Mouse (Mus musculus): ENCODE measurements at regions not wholly inside any gene's neighbourhood (a gene's known extent, or its start where the extent isn't known, plus 50 kb on each side); places are given as distances from the start of the nearest gene placed in this dataset.
"Not testable (repeated sequence)": the region's sequence is repeated elsewhere in the genome, so short reads cannot be mapped to it uniquely, and the experiment has no call there.

DNA sequence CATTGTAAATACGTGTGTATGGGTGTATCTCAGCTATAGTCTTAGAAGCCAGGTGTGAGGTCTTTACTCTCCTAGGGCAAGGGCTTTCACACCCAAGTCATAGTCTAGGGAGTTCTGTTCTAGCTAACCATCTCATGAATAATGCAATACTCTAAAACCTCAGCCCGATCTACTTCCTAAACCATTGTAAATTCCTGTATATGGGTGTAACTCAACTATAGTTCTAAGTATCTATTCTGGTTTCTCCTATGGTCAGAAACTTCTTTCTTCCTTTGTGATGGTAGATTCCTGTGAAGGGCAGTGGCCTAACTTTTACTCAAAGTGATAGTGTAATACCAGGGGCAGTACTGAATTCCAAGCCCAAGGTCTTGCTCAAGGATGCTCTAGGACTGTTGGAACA lies 58.7 kb upstream of the Srd5a3 start:
- H3K27ac ChIP-seq (ENCODE audit: low read length); H3K9ac ChIP-seq (ENCODE audit: low read length); ATAC-seq (replicated peaks; ENCODE audit: extremely low read depth, insufficient read depth, low FRiP score); H3K36me3 ChIP-seq (ENCODE audit: control insufficient read depth, insufficient read depth); H3K4me1 ChIP-seq (ENCODE audit: control insufficient read depth, insufficient read depth, low read length); H3K4me2 ChIP-seq (ENCODE audit: low read depth, low read length); H3K27me3 ChIP-seq (ENCODE audit: control insufficient read depth, insufficient read depth, low read length); H3K4me3 ChIP-seq (ENCODE audit: low read length); H3K9me3 ChIP-seq (replicated peaks; ENCODE audit: control insufficient read depth, low read length): not testable (repeated sequence)
- WGBS: 85% methylated on average over 2 of the region's 2 CpGs

DNA sequence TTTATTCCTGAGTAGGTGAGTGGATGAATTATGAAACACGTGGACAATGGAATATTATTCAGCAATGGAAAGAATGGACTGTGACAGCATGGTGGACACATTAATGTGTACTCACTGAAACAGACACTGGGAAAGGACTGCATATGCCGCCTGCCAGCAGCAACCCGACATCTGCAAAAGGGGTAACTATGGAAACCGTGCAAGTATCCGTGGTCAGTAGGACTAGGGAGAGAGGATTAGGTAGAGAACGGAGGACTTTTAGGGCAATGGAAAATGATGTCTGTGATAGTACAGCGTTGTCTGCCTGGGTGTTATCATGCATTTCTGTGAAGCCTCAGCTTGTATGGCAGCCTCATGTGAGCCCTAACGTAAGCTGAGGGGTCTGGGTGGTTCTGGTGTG lies 59.6 kb upstream of the Srd5a3 start:
- H3K27ac ChIP-seq (ENCODE audit: low read length): no peak overlapping the region; the same call in 1 of the 2 replicates
- H3K36me3 ChIP-seq (ENCODE audit: control insufficient read depth, insufficient read depth): no peaks in the 10 kb centered on the region
- H3K4me2 ChIP-seq (ENCODE audit: low read depth, low read length): no peak overlapping the region
- no peaks in the 10 kb centered on the region for H3K27me3 ChIP-seq (ENCODE audit: control insufficient read depth, insufficient read depth, low read length)
- no peak overlapping the region for H3K9ac ChIP-seq (ENCODE audit: low read length)
- 80% methylated on average over 8 of the region's 8 CpGs for WGBS
- ATAC-seq (replicated peaks; ENCODE audit: extremely low read depth, insufficient read depth, low FRiP score): no peak
- no peaks in the 10 kb centered on the region for H3K4me1 ChIP-seq (ENCODE audit: control insufficient read depth, insufficient read depth, low read length)
- no peak overlapping the region for H3K4me3 ChIP-seq (ENCODE audit: low read length)
- no peaks in the 10 kb centered on the region for H3K9me3 ChIP-seq (replicated peaks; ENCODE audit: control insufficient read depth, low read length)

DNA sequence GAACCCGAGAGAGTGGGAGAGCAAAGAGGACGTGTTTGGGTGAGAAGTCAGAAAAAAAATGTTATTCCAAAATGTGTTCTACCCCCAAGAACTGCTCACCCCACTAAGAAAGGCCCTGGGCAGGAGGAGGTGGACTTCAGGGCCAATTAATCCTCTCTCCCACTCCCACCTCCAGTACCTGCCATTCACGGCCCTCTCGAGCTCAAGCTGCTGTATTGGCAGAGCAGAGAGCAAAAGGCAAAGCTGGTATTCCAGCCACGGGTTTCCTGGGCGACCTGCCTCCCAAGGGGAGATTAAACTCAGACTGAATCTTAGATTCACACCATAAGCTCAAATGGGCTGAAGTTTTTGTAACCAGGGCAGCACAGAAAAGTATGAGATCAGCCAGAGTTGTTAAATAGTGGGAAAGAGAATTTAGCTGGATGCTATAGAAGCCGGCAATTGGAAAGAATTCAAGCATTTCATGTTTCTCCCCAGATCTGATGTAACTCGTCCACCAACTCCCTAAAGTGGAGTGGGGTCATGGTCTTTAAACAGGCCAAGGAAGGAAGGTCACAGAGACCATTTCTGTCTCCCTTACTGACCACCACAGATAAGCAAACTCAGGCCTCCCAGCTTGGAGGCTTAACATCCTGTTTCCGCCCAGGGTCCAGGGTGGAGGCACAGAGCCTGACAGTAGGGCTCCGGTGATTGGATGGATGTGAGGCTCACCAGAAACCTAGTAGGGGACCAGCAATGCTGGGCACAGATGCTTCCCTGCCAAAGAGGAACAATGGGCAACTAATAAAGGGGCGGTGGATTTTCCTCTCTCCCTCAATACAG lies 60.7 kb upstream of the Srd5a3 start:
- Histone ChIP-seq H3K9me3 (replicated peaks; ENCODE audit: control insufficient read depth, low read length) (no peaks in the 10 kb centered on the region), H3K4me1 (ENCODE audit: control insufficient read depth, insufficient read depth, low read length) (no peaks in the 10 kb centered on the region), H3K27me3 (ENCODE audit: control insufficient read depth, insufficient read depth, low read length) (no peaks in the 10 kb centered on the region), H3K4me3 (ENCODE audit: low read length) (no peak overlapping the region), H3K4me2 (ENCODE audit: low read depth, low read length) (no peak overlapping the region), H3K36me3 (ENCODE audit: control insufficient read depth, insufficient read depth) (no peaks in the 10 kb centered on the region), H3K27ac (ENCODE audit: low read length) (peak overlapping the region; percentile 62), H3K9ac (ENCODE audit: low read length) (no peak overlapping the region)
- WGBS: 59% methylated on average over 11 of the region's 11 CpGs
- ATAC-seq (replicated peaks; ENCODE audit: extremely low read depth, insufficient read depth, low FRiP score): peak; percentile 89

DNA sequence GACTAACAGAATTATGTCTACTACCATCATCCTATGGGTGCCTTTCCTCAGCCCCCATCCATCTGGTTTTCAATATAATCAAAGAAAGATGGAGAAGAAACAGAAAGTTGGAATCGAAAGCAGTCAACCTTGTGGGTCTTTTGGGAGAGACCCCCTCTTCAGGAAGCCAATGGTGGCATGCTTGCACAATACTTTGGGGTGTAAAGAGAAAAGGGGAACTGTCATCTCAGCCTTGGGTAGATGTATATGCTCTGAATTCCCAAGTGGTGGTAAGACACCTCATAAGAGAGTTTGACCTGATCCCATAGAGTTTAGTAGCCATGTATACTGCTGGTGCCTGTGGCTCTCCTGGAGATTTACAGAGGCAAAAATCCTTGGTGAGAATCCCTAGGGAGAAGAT lies 61.6 kb upstream of the Srd5a3 start:
- no peak for ATAC-seq (replicated peaks; ENCODE audit: extremely low read depth, insufficient read depth, low FRiP score)
- no peak overlapping the region for H3K27ac ChIP-seq (ENCODE audit: low read length)
- H3K36me3 ChIP-seq (ENCODE audit: control insufficient read depth, insufficient read depth): no peaks in the 10 kb centered on the region
- H3K4me1 ChIP-seq (ENCODE audit: control insufficient read depth, insufficient read depth, low read length): no peaks in the 10 kb centered on the region
- 88% methylated on average over 1 of the region's 1 CpGs for WGBS
- H3K9me3 ChIP-seq (replicated peaks; ENCODE audit: control insufficient read depth, low read length): no peaks in the 10 kb centered on the region
- no peak overlapping the region for H3K4me3 ChIP-seq (ENCODE audit: low read length)
- H3K27me3 ChIP-seq (ENCODE audit: control insufficient read depth, insufficient read depth, low read length): no peaks in the 10 kb centered on the region
- no peak overlapping the region for H3K4me2 ChIP-seq (ENCODE audit: low read depth, low read length)
- H3K9ac ChIP-seq (ENCODE audit: low read length): no peak overlapping the region

DNA sequence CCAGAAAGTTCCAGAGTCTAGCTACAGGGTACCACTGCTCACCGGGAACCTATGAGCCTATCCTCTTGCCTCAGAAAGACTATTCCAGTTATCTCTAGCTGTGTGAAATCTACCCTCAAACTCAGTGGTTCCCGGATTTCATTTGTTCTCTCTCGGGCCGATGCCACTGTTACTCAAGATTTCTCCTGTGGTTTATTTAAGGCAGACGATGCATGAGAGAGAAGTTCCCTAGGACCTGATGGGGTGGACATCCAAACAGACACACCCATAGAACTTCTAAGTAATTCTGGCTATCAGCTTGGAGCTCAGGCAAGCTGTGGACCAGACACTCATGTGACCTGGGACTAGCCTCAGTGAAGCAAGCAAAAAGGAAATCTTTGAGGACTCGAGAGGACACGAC lies 63.8 kb upstream of the Srd5a3 start:
- Histone ChIP-seq H3K36me3 (ENCODE audit: control insufficient read depth, insufficient read depth) (no peaks in the 10 kb centered on the region), H3K4me2 (ENCODE audit: low read depth, low read length) (no peak overlapping the region), H3K27me3 (ENCODE audit: control insufficient read depth, insufficient read depth, low read length) (no peaks in the 10 kb centered on the region), H3K9ac (ENCODE audit: low read length) (no peak overlapping the region), H3K27ac (ENCODE audit: low read length) (no peak overlapping the region), H3K9me3 (replicated peaks; ENCODE audit: control insufficient read depth, low read length) (no peaks in the 10 kb centered on the region), H3K4me3 (ENCODE audit: low read length) (no peak overlapping the region), H3K4me1 (ENCODE audit: control insufficient read depth, insufficient read depth, low read length) (no peaks in the 10 kb centered on the region)
- 70% methylated on average over 7 of the region's 7 CpGs for WGBS
- ATAC-seq (replicated peaks; ENCODE audit: extremely low read depth, insufficient read depth, low FRiP score): no peak

DNA sequence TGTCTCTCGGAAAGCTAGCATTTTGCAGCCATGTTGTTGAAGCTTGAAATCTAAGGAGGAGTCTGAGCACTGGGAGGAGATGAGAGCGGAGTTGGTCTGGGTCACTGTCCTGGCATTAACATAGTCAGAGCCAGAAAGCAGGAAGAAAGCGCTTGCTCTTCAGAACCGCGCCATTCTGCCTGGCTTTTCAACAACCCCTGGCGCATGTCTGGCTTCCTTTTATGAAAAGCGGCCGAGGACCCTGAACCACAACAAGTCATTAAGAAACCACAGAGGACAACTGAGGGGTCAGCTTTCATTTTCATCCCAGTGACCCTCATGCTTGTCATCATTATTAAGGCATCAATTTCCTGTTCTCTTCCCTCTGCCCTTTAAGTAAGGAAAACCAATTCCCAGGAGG lies 64.7 kb upstream of the Srd5a3 start:
- H3K4me1 ChIP-seq (ENCODE audit: control insufficient read depth, insufficient read depth, low read length): no peaks in the 10 kb centered on the region
- WGBS: 56% methylated on average over 8 of the region's 8 CpGs
- no peaks in the 10 kb centered on the region for H3K36me3 ChIP-seq (ENCODE audit: control insufficient read depth, insufficient read depth)
- H3K27me3 ChIP-seq (ENCODE audit: control insufficient read depth, insufficient read depth, low read length): no peaks in the 10 kb centered on the region
- H3K4me2 ChIP-seq (ENCODE audit: low read depth, low read length): no peak overlapping the region
- H3K9ac ChIP-seq (ENCODE audit: low read length): no peak overlapping the region
- no peaks in the 10 kb centered on the region for H3K9me3 ChIP-seq (replicated peaks; ENCODE audit: control insufficient read depth, low read length)
- no peak overlapping the region for H3K4me3 ChIP-seq (ENCODE audit: low read length)
- no peak for ATAC-seq (replicated peaks; ENCODE audit: extremely low read depth, insufficient read depth, low FRiP score)
- no peak overlapping the region for H3K27ac ChIP-seq (ENCODE audit: low read length)

DNA sequence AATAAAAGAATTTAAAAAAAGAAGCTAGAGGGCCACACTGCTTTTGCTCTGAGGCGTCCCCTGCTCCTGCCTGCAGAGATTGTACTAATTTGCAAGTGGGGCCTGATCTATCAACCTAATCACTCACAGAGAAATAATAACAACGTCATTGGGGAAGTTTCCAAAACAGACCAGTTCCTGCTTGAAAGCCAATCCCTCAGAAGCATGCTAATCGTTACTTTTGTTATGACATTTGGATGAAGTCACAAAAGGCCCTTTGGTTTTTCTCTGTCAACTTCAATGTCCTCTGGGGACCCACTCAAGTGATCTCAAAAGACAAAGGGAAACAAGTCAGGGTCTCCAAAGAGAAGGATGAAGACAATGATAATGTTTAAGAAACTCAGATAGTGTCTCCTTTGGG lies 72.2 kb upstream of the Srd5a3 start:
- Histone ChIP-seq H3K4me1 (ENCODE audit: control insufficient read depth, insufficient read depth, low read length) (peaks cover 11% of the 10 kb centered on the region), H3K9me3 (replicated peaks; ENCODE audit: control insufficient read depth, low read length) (no peaks in the 10 kb centered on the region), H3K27ac (ENCODE audit: low read length) (no peak overlapping the region), H3K27me3 (ENCODE audit: control insufficient read depth, insufficient read depth, low read length) (no peaks in the 10 kb centered on the region), H3K4me3 (ENCODE audit: low read length) (no peak overlapping the region), H3K36me3 (ENCODE audit: control insufficient read depth, insufficient read depth) (no peaks in the 10 kb centered on the region), H3K9ac (ENCODE audit: low read length) (no peak overlapping the region), H3K4me2 (ENCODE audit: low read depth, low read length) (no peak overlapping the region)
- WGBS: 49% methylated on average over 3 of the region's 3 CpGs
- ATAC-seq (replicated peaks; ENCODE audit: extremely low read depth, insufficient read depth, low FRiP score): no peak

DNA sequence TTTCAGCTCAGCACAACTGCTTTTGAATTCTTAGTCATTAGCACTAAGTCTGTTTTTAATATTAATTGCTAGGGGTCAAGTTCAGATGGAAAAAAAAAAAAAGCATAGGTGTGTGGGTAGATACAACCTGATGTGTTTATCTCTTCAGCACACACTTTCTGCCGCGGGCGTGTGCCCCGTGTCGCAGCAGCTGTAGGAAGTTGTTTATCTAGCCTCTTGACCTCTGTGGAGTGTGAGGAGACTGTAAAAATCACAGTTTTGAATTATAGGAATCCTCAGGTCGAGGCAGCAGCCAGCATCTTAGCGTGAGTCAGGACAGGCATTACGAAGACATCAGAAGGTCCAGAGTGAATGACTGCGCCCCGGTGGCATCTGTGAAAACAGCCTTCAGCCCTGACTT lies 72.8 kb upstream of the Srd5a3 start:
- no peaks in the 10 kb centered on the region for H3K9me3 ChIP-seq (replicated peaks; ENCODE audit: control insufficient read depth, low read length)
- no peaks in the 10 kb centered on the region for H3K27me3 ChIP-seq (ENCODE audit: control insufficient read depth, insufficient read depth, low read length)
- no peak overlapping the region for H3K4me3 ChIP-seq (ENCODE audit: low read length)
- H3K36me3 ChIP-seq (ENCODE audit: control insufficient read depth, insufficient read depth): no peaks in the 10 kb centered on the region
- ATAC-seq (replicated peaks; ENCODE audit: extremely low read depth, insufficient read depth, low FRiP score): no peak
- 11% methylated on average over 10 of the region's 10 CpGs for WGBS
- no peak overlapping the region for H3K27ac ChIP-seq (ENCODE audit: low read length)
- no peak overlapping the region for H3K9ac ChIP-seq (ENCODE audit: low read length)
- H3K4me1 ChIP-seq (ENCODE audit: control insufficient read depth, insufficient read depth, low read length): peaks cover 11% of the 10 kb centered on the region
- peak overlapping the region; percentile 23 for H3K4me2 ChIP-seq (ENCODE audit: low read depth, low read length)

DNA sequence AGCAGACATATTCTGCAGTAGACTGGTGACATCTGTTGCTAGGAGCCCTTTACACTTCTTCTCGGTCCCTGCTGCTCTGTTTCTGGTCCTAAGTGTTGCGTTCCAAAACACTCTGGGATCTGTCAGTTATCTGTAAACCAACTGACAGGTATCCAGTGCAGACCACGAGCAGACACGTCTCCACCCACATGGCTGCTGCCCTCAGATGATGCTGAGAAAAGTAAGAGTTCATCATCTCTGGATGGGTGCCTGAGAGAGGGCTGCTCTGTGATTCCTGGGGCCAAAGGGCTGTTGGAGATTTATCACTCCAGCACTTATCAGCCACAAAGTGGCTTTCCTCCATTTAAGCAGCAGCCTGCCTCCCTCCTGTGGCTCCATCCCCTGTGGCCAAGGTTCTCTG lies 74.3 kb upstream of the Srd5a3 start:
- ATAC-seq (replicated peaks; ENCODE audit: extremely low read depth, insufficient read depth, low FRiP score): no peak
- Histone ChIP-seq H3K4me1 (ENCODE audit: control insufficient read depth, insufficient read depth, low read length) (peaks cover 11% of the 10 kb centered on the region), H3K36me3 (ENCODE audit: control insufficient read depth, insufficient read depth) (no peaks in the 10 kb centered on the region)

More for the DNA sequence above, 74.3 kb upstream of the Srd5a3 start:
- Histone ChIP-seq H3K27ac (ENCODE audit: low read length) (no peak overlapping the region), H3K9ac (ENCODE audit: low read length) (no peak overlapping the region), H3K4me2 (ENCODE audit: low read depth, low read length) (no peak overlapping the region), H3K4me3 (ENCODE audit: low read length) (no peak overlapping the region), H3K27me3 (ENCODE audit: control insufficient read depth, insufficient read depth, low read length) (no peaks in the 10 kb centered on the region), H3K9me3 (replicated peaks; ENCODE audit: control insufficient read depth, low read length) (no peaks in the 10 kb centered on the region)
- WGBS: 22% methylated on average over 4 of the region's 4 CpGs

Data from heart, embryonic 16.5 days (tissue).